Mouse (Mus musculus) layer of hippocampus, adult 18-20 months (tissue): ENCODE results near the gene Trpm5. TPM values are rescaled to one million over a fixed set of nuclear protein-coding genes. Genes with fewer than 3 reads are reported as not detected.

ENCODE experiments used
- DNase-seq, 2 experiments: peaks; one replicate each; pipeline ENCODE4 v3.0.0; 2022; ENCODE audit warnings: low spot score in 2 of 2
- long read RNA-seq: library from polyadenylated mRNA; stranded (forward); transcript quantifications from one replicate; pipeline ENCODE4 v2.0.0, GENCODE M21; 2021
- total RNA-seq, 2 experiments: library from RNA; stranded (reverse); gene quantifications; 2 replicates each; pipeline ENCODE4 v1.2.3; 2021

Gene Trpm5
- under 1 TPM in 1 of 2 experiments, not detected in 1; 0.07 TPM for total RNA-seq
- long read RNA-seq = 0 reads

DNA sequence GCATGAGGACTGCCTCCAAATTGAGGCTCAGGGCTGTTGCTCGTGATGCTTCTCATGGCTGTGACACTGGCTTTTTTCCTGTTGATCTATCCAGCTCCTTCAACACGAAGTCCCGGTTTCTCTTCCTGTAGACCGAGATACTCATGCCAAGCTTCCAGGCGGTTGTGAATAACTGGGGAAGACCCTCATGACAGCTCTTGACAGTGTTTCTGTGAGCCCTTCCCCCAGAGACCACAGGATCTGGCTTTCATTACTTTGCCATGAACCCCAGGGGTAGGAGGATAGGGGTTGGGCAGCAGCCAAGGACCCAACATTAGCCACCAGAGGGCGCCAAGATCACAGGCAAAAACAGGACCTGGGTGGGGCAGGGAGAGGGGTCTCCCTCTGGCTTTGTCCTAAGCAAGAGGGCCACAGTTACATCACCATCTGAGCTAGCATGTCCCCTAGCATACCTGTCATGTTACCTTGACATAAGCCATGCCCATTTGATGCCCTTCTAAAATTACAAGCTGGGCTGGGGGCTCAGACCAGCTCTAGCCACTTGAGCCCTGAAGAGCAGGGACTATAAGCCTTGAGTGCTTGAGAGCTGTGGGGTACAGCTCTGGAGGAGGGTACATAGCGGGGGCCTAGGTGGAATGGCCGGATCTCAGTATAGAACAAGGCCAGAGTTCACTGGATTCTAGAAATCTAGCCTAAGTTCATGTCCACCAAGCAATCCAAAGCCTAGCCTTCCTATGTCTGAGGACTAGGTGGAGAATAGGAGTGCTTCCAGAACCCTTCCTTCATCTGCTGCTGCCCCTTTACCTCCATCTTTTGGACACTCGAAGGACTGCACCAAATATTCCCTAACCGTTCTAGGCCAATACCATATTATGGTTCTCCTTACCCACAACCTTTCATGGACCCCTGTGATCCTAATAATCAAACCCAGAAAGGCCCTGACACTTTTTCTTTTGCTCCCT, at the start of gene Trpm5:
TSS of gene Trpm5 (minus strand) at position 51 of the 962 bp plus-strand sequence.
- peak in 1 of 2 experiments; percentile 58 for DNase-seq

- no peak for DNase-seq
Measured at GRCm38 (mm10) chr7:143142680-143143079, 48.2 kb upstream of the Trpm5 start.

DNA sequence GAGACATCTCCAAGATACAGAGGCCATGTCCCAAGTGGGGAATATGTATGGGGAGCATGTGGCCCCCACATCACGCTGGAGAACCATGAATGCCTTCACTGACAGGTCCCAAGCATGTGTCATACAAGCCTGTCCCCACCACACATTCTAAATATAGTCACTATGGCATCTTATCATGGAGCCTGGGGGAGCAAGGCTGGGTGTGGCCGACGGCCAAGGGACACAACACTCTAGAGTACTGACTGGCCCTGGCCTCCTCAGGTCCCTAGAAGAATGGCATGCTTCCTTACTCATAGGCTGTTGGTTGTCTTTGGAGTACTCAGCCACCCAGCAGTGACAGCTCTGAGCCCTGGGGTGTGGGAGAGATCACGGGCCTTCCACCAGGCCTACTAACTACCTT, 45.5 kb upstream of the Trpm5 start:
- no peak for DNase-seq

GRCm38 (mm10) chr7:143138789-143139188, 44.3 kb upstream of the Trpm5 start:
- DNase-seq = peak; percentile 26 to 58

DNA sequence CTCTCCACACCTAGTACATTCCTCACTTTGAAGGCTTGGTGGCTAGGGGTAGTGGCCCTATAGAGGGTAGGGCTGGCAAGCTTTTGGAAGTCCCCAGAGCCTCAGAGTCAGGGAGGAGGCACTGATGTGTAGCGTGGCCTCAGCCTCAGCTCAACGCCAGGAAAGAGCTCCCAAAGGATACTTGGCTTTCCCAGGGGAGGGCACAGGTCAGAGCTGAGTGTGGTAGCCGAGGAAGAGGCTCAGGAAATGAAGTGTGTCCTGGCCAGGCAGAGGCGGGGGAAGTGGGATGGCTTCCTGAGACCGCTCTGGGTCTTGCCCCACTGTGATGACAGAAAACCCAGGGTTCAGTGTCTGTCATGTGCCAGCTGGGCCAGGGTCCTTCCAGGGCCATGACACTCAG, 42.1 kb upstream of the Trpm5 start:
- DNase-seq = no peak

DNA sequence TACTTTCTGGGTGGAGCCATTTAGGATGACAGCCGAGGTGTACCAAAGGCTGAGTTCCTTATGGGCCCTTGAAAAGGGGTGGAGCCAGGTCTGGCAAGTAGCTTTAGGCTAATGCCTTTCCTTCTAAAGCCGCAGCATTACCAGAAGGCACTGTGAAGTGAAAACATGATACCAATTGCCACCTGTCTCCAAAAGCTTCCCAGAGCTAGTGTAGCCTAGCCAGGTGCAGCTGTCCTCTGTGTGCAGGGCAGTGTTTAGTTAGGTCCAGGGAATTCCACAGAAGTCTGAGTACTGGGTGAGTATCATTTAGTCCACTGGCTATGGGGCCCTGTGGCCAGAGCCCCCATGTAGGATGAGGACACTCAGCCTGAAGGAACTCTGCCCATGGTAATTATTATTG, 41.7 kb upstream of the Trpm5 start:
- DNase-seq = no peak

DNA sequence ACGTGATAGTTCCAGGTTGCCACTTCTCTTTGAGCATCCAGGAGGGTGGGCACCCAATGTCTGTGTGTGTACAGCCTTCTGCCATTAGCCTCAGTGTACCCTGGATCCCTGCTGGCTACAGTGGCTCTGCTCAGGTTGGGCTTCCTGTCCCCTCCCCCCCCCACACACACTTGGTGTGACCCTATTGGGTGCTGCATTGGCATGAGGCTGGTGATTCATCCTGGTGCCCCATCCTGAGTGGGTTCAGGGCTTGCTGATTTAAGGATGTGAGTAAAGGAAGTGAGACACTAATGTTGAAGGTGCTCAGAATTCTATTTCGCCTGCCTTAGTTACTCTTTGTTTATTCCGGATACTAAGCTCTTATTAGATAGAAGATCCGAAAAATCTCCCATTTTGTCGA, 38.4 kb upstream of the Trpm5 start:
- no peak for DNase-seq

DNA sequence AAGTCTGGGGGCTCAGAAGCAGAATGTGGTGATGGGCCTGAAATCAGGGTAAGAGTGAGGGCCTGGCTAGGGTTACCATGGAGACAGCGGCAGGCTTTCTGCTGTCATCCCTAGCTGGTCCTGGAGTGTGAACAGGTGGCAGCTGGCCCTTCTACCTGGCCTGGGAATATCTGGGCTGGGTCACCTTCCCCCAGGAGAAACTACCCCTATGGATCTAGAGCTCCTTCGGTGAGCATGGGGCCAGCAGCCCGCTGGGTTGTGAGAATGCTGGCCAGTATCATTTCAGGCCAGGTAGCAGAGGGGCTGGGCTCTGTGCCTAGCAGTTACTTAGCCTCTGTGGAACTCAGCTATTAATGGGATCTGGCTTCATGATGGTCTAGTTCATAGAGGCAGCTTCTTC, 30.5 kb upstream of the Trpm5 start:
- no peak for DNase-seq

- no peak for DNase-seq
Measured at GRCm38 (mm10) chr7:143123876-143124669, 29.6 kb upstream of the Trpm5 start.

GRCm38 (mm10) chr7:143122191-143122590, 27.7 kb upstream of the Trpm5 start:
- DNase-seq = no peak

DNA sequence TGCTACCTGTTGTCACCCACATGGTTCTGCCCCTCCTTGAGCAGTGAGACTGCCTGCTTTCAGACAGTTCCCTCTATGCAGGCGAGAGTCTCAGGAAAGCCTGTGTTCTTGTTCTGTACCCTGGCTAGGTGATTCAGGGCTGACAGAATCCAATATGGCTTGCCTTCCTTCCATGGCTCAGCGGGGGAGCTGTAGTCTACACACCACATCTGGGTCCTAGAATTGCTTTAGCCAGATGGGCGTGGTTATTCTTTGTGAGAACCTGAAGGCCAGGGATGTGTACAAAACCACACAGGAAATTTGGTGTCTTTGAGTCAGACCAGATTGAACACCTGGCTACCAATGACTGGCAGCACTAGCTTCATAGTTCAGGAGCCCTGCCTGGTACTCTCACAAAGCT, 25.4 kb upstream of the Trpm5 start:
- DNase-seq = no peak

GRCm38 (mm10) chr7:143119407-143119806, 25.0 kb upstream of the Trpm5 start:
- DNase-seq = no peak

- DNase-seq = no peak
Measured at GRCm38 (mm10) chr7:143116521-143116920, 22.1 kb upstream of the Trpm5 start.

- no peak for DNase-seq
Measured at GRCm38 (mm10) chr7:143114773-143115172, 20.3 kb upstream of the Trpm5 start.

DNA sequence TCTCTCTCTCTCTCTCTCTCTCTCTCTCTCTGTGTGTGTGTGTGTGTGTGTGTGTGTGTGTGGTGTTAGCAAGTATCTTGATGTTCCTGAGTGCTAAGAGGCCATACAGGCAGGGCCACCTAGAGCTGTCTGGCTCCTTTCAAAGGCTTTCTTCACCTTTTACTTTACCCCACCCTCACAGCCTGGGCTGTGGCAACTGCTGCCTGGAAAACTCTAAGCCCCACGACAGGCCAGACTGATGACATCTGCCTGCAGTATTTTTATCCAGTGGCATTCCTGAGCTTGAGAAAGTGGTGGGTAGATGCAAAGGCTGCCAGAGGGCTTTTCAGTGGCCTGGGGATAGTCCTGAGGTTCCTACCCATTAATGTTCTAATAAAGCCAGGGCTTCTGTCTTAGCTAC, 18.0 kb upstream of the Trpm5 start:
- no peak for DNase-seq

DNA sequence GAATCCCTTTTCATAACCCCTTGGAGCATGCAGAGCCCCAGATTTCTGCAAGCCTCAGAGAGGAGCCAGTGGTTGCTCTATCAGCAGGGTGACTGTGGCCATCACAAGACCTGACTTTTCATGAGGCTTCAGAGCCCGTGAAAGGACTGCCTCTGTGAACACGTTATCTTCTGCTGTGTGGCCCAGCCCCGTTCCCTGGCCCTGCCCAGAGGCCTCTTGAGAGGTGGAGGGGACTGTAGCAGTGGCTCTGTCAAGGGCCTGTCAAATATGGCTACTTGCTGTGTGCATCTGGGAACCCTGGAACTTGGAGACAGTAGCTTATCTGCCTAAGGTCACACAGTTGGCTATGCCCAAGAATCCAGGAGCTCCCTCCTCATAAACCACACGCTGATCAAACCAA, 17.3 kb upstream of the Trpm5 start:
- DNase-seq = no peak

- no peak for DNase-seq
Measured at GRCm38 (mm10) chr7:143110803-143111202, 16.4 kb upstream of the Trpm5 start.

DNA sequence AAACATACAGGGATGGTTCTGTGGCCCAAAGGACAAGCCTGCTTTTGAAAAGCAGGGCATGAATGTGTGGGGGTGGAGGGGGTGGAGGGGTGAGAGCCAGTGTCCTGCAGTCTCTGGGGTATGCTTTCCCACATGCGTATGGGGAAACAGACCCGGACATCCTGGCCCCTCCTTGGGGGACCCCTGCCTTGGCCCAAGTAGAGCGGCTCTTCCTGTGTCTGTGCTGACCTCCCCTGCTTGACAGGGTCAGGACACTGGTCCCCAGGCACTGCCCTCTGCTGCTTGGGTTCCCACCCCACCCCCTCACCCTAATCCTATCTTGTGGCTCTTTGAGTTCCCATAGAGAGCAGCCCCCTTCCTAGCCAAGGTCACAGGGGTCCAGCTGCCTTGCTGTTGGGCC, 15.3 kb upstream of the Trpm5 start:
- DNase-seq = no peak

GRCm38 (mm10) chr7:143108996-143109660, 14.7 kb upstream of the Trpm5 start:
- no peak for DNase-seq

- no peak for DNase-seq
Measured at GRCm38 (mm10) chr7:143108200-143108599, 13.8 kb upstream of the Trpm5 start.

GRCm38 (mm10) chr7:143106672-143107465, 12.4 kb upstream of the Trpm5 start:
- no peak for DNase-seq
